Comparison of ENCODE assay signal across 8 mouse cellular contexts in the genomic region with DNA sequence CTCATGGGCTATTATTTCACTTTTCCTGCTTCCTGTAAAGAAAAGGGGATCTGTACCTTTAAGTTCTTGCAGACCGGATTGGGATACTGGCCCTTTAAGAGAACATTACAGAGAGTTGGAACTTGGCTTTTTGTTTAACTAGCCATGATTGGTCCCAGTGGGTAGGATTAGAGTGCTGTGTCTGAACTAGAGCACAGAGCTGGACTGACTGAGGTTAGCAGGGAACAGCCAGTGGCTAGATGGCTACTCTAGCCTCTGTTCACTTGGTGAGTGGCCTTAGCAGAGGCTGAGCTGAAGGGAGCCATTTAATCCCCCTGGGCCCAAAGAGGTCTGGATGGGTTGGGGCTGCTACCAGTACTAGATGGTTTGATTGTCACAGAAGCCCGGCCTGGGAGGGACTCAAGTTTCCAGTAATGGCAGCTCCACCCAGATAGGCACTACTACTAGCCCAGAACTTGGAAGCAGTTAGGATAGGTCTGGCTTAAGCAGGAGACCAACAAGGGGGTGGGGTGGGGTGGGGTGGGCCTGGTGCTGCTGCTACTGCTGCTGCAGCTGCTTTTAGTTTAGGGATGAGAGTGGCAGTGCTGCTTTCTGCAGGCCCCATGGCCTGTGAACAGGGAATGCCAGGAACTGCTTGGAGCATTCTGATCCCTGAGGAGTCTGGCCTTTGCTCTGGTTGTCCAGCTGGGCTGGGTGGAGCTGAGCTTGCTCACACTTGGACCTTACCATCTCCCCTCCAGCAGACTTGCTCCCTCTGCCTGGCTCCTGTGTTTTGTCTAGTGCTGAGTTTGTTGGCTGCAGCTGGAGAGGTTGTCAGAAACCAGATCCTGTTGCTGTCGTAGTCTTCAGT.
DNase-seq lines count a peak whose midpoint lies in the region; ATAC-seq lines count a peak whose summit lies in the region.

No protein-coding gene starts in this region.

- H3K4me3 ChIP-seq in embryonic facial prominence, embryonic 15.5 days (replicated peaks), result 0 out of 2 replicates have a peak overlapping the region, but pooled peaks have one; percentile 2
- 0 out of 4 replicates have a peak overlapping the region, but pooled peaks of 1 of the 2 experiments have one; percentile 7 for H3K4me3 ChIP-seq in heart, embryonic 14.5 days (ENCODE audit: control insufficient read depth in 1 of 2, insufficient read depth in 1 of 2, low read depth in 1 of 2, low read length in 2 of 2)
- H3K4me3 ChIP-seq in midbrain, embryonic 10.5 days, result peak overlapping the region; percentile 21; the same call in 1 of the 2 replicates

- peak; percentile 48 for DNase-seq in adrenal gland, adult 2 months
- DNase-seq in adrenal gland, postnatal 4 days (ENCODE audit: low spot score in 2 of 2), result no peak
- DNase-seq in kidney, postnatal 10 days, result peak; percentile 71
- DNase-seq in midbrain, embryonic 10.5 days (ENCODE audit: low spot score), result peak; percentile 23
- DNase-seq in layer of hippocampus, adult 18-20 months (ENCODE audit: low spot score in 2 of 2), result no peak
- no peak for DNase-seq in spleen, postnatal 36 days (ENCODE audit: low spot score in 2 of 2)

- no peaks in the 10 kb centered on the region for H3K36me3 ChIP-seq in embryonic facial prominence, embryonic 15.5 days
- H3K36me3 ChIP-seq in heart, embryonic 14.5 days (ENCODE audit: control insufficient read depth, insufficient read depth, low read length), result no peaks in the 10 kb centered on the region
- peaks cover 2% of the 10 kb centered on the region; the same call in 1 of the 2 replicates for H3K36me3 ChIP-seq in midbrain, embryonic 10.5 days

- 14% methylated on average over 3 of the region's 3 CpGs for WGBS in embryonic facial prominence, embryonic 15.5 days
- 13% methylated on average over 3 of the region's 3 CpGs for WGBS in heart, embryonic 14.5 days
- 49% methylated on average over 3 of the region's 3 CpGs for whole genome bisulfite sequencing in midbrain, embryonic 10.5 days

- H3K4me2 ChIP-seq in embryonic facial prominence, embryonic 15.5 days (replicated peaks), result peak overlapping the region; percentile 39
- peak overlapping the region; percentile 55 for H3K4me2 ChIP-seq in heart, embryonic 14.5 days (ENCODE audit: low read length)

- peaks cover 95% of the 10 kb centered on the region for H3K4me1 ChIP-seq in embryonic facial prominence, embryonic 15.5 days
- H3K4me1 ChIP-seq in heart, embryonic 14.5 days (ENCODE audit: control insufficient read depth in 2 of 2, insufficient read depth in 2 of 2, low read length in 2 of 2), result peaks cover 79 to 97% of the 10 kb centered on the region in 2 experiments
- peaks cover 87% of the 10 kb centered on the region for H3K4me1 ChIP-seq in midbrain, embryonic 10.5 days

- H3K9me3 ChIP-seq in embryonic facial prominence, embryonic 15.5 days (replicated peaks), result no peaks in the 10 kb centered on the region
- no peaks in the 10 kb centered on the region for H3K9me3 ChIP-seq in heart, embryonic 14.5 days (ENCODE audit: control insufficient read depth, low read length)
- no peaks in the 10 kb centered on the region for H3K9me3 ChIP-seq in midbrain, embryonic 10.5 days (replicated peaks)

- H3K27me3 ChIP-seq in embryonic facial prominence, embryonic 15.5 days, result no peaks in the 10 kb centered on the region
- H3K27me3 ChIP-seq in heart, embryonic 14.5 days (ENCODE audit: control insufficient read depth, insufficient read depth, low read length), result no peaks in the 10 kb centered on the region
- no peaks in the 10 kb centered on the region for H3K27me3 ChIP-seq in midbrain, embryonic 10.5 days (ENCODE audit: low read depth, poor library complexity, severe bottlenecking)

- peak overlapping the region; percentile 89 for H3K27ac ChIP-seq in embryonic facial prominence, embryonic 15.5 days (replicated peaks)
- H3K27ac ChIP-seq in heart, embryonic 14.5 days (replicated peaks in 1 of 2; ENCODE audit: control insufficient read depth in 1 of 2, insufficient read depth in 1 of 2, low read depth in 2 of 2, low read length in 2 of 2), result peak overlapping the region; percentile 69 to 85
- peak overlapping the region; percentile 76 for H3K27ac ChIP-seq in midbrain, embryonic 10.5 days (replicated peaks)

- no peak overlapping the region for H3K9ac ChIP-seq in embryonic facial prominence, embryonic 15.5 days
- peak overlapping the region; percentile 58 for H3K9ac ChIP-seq in heart, embryonic 14.5 days (ENCODE audit: low read length)

- ATAC-seq in embryonic facial prominence, embryonic 15.5 days (ENCODE audit: insufficient number of reproducible peaks, low FRiP score, low TSS enrichment, low read depth), result peak; percentile 52
- no peak for ATAC-seq in heart, embryonic 14.5 days (ENCODE audit: insufficient number of reproducible peaks, insufficient read depth, low FRiP score, low read depth)

Comparison
In these comparisons a context has a peak if more than half of its experiments do, and no peak if none do; other contexts are left out.
1. DNase-seq: peak in adrenal gland, adult 2 months (single experiment), kidney, postnatal 10 days (single experiment) and midbrain, embryonic 10.5 days (single experiment); none in adrenal gland, postnatal 4 days (0 of 2), layer of hippocampus, adult 18-20 months (0 of 2) and spleen, postnatal 36 days (0 of 2).
2. Peak in every context shown above with its lines, with median percentiles within 50 percentile points of each other: H3K27ac ChIP-seq.